Mouse (Mus musculus): ENCODE measurements around the gene Ap4s1. TPM values are rescaled to one million over a fixed set of nuclear protein-coding genes. Genes with fewer than 3 reads are reported as not detected.
A peak's percentile ranks its signal among the peaks of the same experiment; 100 is the strongest.

Ap4s1 gene
- polyA plus RNA-seq, 1 experiment from 2014 or later: 34.9 TPM

DNA sequence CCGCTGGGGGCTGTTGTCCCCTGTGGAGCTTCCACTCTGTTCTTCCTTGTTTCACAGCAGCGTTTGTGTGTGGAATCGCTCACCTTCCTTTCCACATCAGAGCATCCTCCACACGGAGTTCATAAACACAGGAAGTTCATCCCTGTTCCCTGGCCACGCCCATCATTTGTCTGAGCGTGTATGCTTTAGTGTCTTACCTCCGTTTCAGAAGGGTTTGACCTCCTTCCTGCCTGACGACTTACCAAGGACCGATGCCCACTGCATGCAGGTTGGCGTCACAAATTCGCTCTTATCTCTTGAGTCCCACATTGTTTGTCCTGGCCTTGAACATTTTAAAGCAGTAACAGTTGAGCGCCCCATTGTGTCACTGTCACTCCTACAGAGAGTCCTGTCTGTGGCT is 14.9 kb downstream of the Ap4s1 start:
- H3K4me3 ChIP-seq (replicated peaks): no peak overlapping the region
- no peak overlapping the region for H3K27ac ChIP-seq
- H3K9me3 ChIP-seq: peaks cover 3% of the 10 kb centered on the region; the same call in 1 of the 2 replicates
- H3K4me2 ChIP-seq: no peak overlapping the region
- no peaks in the 10 kb centered on the region for H3K36me3 ChIP-seq
- H3K4me1 ChIP-seq (replicated peaks): peaks cover 7% of the 10 kb centered on the region; the same call in 1 of the 2 replicates
- no peak for ATAC-seq (ENCODE audit: insufficient number of reproducible peaks, insufficient read depth, low FRiP score, low TSS enrichment, low read depth)
- H3K9ac ChIP-seq (replicated peaks): no peak overlapping the region
- no peaks in the 10 kb centered on the region for H3K27me3 ChIP-seq
- 79% methylated on average over 12 of the region's 12 CpGs for WGBS

DNA sequence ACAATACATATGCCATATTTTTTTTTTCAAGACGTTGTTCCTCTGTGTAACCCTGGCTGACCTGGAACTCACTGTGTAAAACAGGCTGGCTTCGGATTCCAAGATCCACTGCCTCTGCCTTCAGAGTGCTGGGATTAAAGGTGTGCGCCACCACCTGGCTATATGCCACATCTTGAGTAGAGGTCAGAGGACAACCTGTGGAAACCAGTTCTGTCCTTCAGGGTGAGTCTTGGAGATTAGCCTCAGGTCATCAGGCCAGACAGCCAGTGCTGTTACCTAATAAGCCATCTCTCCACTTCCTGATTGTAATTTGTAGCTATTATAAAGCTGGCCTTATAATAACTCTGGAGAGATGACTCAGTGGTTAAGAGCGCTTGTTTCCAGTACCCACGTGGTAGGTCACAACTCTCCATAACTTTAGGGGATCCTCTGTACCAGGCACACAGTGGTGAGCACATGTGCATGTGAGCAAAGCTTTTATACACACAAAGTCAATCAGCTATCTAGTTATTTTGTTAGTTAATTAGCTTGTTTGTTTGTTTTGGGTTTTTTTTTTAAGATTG is 15.9 kb downstream of the Ap4s1 start:
- 88% methylated on average over 5 of the region's 5 CpGs for WGBS
- Histone ChIP-seq H3K27ac (no peak overlapping the region), H3K4me1 (replicated peaks) (peaks cover 7% of the 10 kb centered on the region; the same call in 1 of the 2 replicates), H3K27me3 (no peaks in the 10 kb centered on the region), H3K9ac (replicated peaks) (no peak overlapping the region), H3K4me2 (no peak overlapping the region), H3K9me3 (peaks cover 3% of the 10 kb centered on the region; the same call in 1 of the 2 replicates), H3K4me3 (replicated peaks) (no peak overlapping the region), H3K36me3 (no peaks in the 10 kb centered on the region)
- no peak for ATAC-seq (ENCODE audit: insufficient number of reproducible peaks, insufficient read depth, low FRiP score, low TSS enrichment, low read depth)

DNA sequence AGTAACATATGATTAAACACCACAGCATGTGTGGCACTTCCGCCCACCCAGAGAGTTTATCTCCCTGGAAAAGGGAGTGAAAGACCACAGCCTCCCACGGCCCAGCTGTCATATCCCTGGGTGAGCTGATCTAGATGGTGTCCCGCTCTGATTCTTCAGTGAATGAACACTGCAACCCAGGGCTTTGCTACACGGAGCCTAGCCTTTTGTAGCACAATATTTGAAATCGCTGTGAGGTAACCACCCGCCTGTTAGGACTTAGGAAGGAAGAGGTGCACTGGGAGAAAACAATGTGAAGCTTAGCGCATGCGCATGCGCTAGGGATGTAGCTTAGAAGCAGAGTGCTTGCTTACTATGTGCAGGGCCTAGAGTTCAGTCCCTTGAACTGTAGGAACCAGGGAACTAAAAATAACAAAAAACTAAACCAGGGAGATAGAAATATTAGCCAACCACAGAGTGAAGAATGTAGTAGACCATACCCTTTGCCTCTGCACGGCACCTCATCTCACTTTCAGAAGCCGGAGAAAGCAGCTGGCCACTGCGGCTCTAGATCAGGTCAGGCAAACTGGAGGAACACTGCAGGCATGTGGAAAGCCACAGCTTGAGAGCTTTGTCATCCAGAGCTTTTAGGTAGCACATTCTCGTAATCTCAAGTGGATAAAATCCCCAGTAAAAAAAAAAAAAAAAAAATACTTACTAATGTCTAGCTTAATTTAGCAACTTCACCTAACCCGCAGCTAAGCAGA is 18.3 kb downstream of the Ap4s1 start:
- Histone ChIP-seq H3K36me3 (no peaks in the 10 kb centered on the region), H3K4me2 (no peak overlapping the region), H3K4me1 (replicated peaks) (0 out of 2 replicates have a peak, but pooled peaks cover 3% of the 10 kb centered on the region), H3K27ac (no peak overlapping the region), H3K9me3 (no peaks in the 10 kb centered on the region), H3K4me3 (replicated peaks) (no peak overlapping the region), H3K27me3 (no peaks in the 10 kb centered on the region), H3K9ac (replicated peaks) (no peak overlapping the region)
- ATAC-seq (ENCODE audit: insufficient number of reproducible peaks, insufficient read depth, low FRiP score, low TSS enrichment, low read depth): no peak
- WGBS: 74% methylated on average over 14 of the region's 14 CpGs

DNA sequence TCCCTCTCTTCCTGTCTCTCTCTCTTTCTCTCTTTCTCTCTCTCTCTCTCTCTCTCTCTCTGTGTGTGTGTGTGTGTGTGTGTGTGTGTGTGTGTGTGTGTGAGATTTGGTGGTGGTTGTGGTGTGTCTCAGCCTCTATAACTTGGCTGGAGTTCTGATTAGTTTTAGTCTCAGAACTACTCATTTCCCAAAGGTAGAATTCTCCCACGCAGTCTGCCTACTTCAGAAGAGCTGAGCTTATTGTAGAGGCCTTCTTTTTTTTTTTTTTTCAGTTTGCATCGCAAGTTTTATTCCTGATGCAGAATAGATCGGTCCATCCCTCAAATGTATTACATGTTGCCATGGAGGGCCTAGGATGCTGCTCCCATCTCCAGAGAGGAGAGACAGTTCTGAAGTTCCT is 18.9 kb downstream of the Ap4s1 start:
- Histone ChIP-seq H3K36me3 (no peaks in the 10 kb centered on the region), H3K4me3 (replicated peaks) (no peak overlapping the region), H3K27ac (no peak overlapping the region), H3K4me1 (replicated peaks) (0 out of 2 replicates have a peak, but pooled peaks cover 3% of the 10 kb centered on the region), H3K4me2 (no peak overlapping the region), H3K9me3 (no peaks in the 10 kb centered on the region), H3K27me3 (no peaks in the 10 kb centered on the region), H3K9ac (replicated peaks) (no peak overlapping the region)
- 68% methylated on average over 3 of the region's 3 CpGs for WGBS
- no peak for ATAC-seq (ENCODE audit: insufficient number of reproducible peaks, insufficient read depth, low FRiP score, low TSS enrichment, low read depth)

DNA sequence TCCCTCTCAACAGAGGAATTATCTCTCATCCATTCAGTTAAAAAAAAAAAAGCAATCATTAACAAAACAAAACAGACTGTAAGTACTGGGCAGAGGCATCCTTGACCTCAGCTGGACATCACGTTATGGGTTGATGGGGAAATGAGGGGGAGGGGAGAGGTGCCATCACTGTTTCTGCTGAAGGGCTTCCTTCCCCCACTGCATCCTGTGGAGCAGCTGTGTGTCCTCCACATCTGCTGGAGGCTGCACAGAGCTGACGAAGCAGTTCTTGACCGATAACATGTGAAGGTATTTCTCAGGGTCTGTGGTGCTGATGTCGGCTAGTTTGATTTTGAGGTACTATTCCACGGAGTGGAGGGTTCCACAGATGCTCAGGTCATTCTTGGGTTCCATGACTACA is 19.3 kb downstream of the Ap4s1 start:
- H3K4me2 ChIP-seq: no peak overlapping the region
- H3K9ac ChIP-seq (replicated peaks): no peak overlapping the region
- no peaks in the 10 kb centered on the region for H3K27me3 ChIP-seq
- 0 out of 2 replicates have a peak, but pooled peaks cover 3% of the 10 kb centered on the region for H3K4me1 ChIP-seq (replicated peaks)
- no peaks in the 10 kb centered on the region for H3K36me3 ChIP-seq
- H3K9me3 ChIP-seq: no peaks in the 10 kb centered on the region
- H3K4me3 ChIP-seq (replicated peaks): no peak overlapping the region
- H3K27ac ChIP-seq: no peak overlapping the region
- 72% methylated on average over 5 of the region's 5 CpGs for WGBS
- no peak for ATAC-seq (ENCODE audit: insufficient number of reproducible peaks, insufficient read depth, low FRiP score, low TSS enrichment, low read depth)

DNA sequence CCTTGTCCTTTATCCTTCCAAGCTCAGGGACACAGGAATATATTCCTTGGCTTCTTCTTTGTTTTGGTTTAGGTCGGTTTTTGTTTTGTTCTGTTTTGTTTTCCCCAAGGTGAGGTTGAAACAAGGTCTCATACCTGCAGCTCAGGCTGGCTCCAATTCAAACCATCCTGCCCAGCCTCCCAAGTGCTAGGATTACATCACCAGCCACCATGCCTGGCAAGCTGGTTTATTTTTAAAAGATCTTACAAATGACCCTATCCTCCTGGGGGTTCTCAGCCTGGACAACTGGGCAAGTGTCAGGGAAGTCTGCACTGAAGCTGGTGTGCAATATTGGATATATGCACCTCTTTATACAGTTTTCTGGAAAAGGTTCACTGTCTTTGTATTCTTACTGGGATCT is 21.9 kb downstream of the Ap4s1 start:
- Histone ChIP-seq H3K9me3 (peaks cover 2% of the 10 kb centered on the region; the same call in 1 of the 2 replicates), H3K27me3 (no peaks in the 10 kb centered on the region), H3K4me2 (no peak overlapping the region), H3K4me3 (replicated peaks) (no peak overlapping the region), H3K36me3 (no peaks in the 10 kb centered on the region), H3K9ac (replicated peaks) (no peak overlapping the region), H3K4me1 (replicated peaks) (0 out of 2 replicates have a peak, but pooled peaks cover 3% of the 10 kb centered on the region), H3K27ac (no peak overlapping the region)
- no peak for ATAC-seq (ENCODE audit: insufficient number of reproducible peaks, insufficient read depth, low FRiP score, low TSS enrichment, low read depth)
- 62% methylated on average over 1 of the region's 1 CpGs for WGBS

DNA sequence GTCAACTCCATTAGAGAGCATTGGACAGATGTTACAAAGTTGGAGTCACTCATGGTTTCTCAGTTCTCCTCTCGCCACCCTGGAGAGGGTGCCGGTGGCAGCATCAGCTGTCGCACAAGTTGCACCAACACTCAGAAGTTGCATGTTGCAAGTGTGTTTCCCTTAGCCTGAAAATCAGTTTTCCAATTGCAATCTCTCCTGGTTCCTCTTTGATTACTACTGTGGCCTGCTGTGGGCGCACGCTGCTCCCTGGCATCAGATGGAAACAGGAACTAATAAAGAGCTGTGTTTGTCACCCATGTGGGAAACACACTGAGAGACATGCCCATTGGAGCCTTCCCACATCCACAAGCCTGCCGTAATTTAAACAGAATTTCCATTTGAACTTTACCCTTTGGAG is 27.8 kb downstream of the Ap4s1 start:
- H3K9me3 ChIP-seq: peaks cover 5% of the 10 kb centered on the region; the same call in 1 of the 2 replicates
- no peak for ATAC-seq (ENCODE audit: insufficient number of reproducible peaks, insufficient read depth, low FRiP score, low TSS enrichment, low read depth)
- H3K27me3 ChIP-seq: no peaks in the 10 kb centered on the region
- no peak overlapping the region for H3K9ac ChIP-seq (replicated peaks)
- H3K4me3 ChIP-seq (replicated peaks): no peak overlapping the region
- 91% methylated on average over 6 of the region's 6 CpGs for WGBS
- H3K36me3 ChIP-seq: peaks cover 3% of the 10 kb centered on the region; the same call in 1 of the 2 replicates
- no peak overlapping the region for H3K27ac ChIP-seq
- no peaks in the 10 kb centered on the region for H3K4me1 ChIP-seq (replicated peaks)
- H3K4me2 ChIP-seq: no peak overlapping the region

DNA sequence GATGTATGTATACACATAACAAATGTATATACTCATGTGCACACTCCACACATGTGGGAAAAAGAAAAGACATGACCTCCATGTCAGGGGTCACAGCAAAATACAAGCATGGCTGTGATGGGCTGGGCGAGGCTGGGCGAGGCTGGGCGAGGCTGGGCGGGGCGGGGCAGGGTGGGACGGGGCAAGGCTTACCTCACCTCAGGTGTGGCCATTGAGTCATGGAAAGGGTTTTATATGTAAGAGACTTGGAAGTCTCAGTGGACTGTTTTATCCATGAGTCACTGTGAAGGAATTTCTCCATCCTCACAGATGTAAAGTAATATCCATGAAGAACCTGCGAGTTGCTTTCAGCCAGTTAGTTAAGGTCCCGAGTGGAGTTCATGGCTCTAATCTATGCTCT is 31.0 kb downstream of the Ap4s1 start:
- Histone ChIP-seq H3K4me1 (replicated peaks) (no peaks in the 10 kb centered on the region), H3K9ac (replicated peaks) (no peak overlapping the region), H3K4me3 (replicated peaks) (no peak overlapping the region), H3K36me3 (peaks cover 6% of the 10 kb centered on the region; the same call in 1 of the 2 replicates), H3K9me3 (peaks cover 5% of the 10 kb centered on the region; the same call in 1 of the 2 replicates), H3K27me3 (no peaks in the 10 kb centered on the region), H3K4me2 (no peak overlapping the region), H3K27ac (no peak overlapping the region)
- 89% methylated on average over 8 of the region's 8 CpGs for WGBS
- no peak for ATAC-seq (ENCODE audit: insufficient number of reproducible peaks, insufficient read depth, low FRiP score, low TSS enrichment, low read depth)

DNA sequence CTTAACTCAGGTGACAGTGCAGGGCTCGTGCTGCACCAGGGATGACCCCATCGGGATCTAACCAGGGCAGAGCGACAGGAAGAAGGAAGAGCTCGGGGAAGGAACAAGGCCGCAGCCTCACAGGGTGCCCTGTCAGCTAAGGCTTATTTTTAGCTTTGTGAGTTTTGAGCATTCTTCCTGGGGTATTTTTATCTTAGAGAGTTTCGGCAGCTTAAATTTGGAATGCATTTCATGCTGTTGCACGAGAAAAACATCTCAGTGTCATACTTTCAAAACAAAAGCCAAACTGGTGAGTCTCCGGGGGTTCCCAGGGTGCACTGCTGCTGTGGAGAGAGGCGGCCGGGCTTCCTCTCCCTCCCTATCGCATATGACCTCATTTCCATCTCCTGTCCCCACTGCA is 38.2 kb downstream of the Ap4s1 start:
- ATAC-seq (ENCODE audit: insufficient number of reproducible peaks, insufficient read depth, low FRiP score, low TSS enrichment, low read depth): no peak
- H3K27ac ChIP-seq: no peak overlapping the region
- H3K4me3 ChIP-seq (replicated peaks): no peak overlapping the region
- WGBS: 81% methylated on average over 11 of the region's 11 CpGs
- H3K4me2 ChIP-seq: no peak overlapping the region
- H3K9me3 ChIP-seq: no peaks in the 10 kb centered on the region
- H3K27me3 ChIP-seq: no peaks in the 10 kb centered on the region
- no peak overlapping the region for H3K9ac ChIP-seq (replicated peaks)
- 0 out of 2 replicates have a peak, but pooled peaks cover 4% of the 10 kb centered on the region for H3K36me3 ChIP-seq
- no peaks in the 10 kb centered on the region for H3K4me1 ChIP-seq (replicated peaks)

DNA sequence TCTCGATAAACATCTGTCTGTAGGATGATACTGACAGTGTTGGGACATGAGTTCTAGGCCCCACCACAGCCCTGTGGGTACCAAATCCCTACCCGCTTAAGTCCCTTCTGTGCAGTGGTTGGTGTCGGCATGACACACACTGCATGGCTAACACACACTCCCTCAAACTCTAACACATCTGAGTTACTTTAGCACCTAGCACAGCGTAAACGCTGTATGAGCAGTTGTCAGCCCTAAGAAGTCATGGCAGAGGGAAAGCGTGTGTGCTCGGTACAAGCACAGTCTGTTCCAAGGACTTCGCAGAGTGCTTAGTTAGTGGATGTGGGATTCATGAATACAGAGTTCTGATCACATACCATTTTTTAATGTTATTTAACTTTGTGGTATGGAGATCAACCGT is 39.0 kb downstream of the Ap4s1 start:
- no peak for ATAC-seq (ENCODE audit: insufficient number of reproducible peaks, insufficient read depth, low FRiP score, low TSS enrichment, low read depth)
- Histone ChIP-seq H3K4me1 (replicated peaks) (no peaks in the 10 kb centered on the region), H3K27ac (no peak overlapping the region), H3K4me3 (replicated peaks) (no peak overlapping the region), H3K9ac (replicated peaks) (no peak overlapping the region), H3K36me3 (0 out of 2 replicates have a peak, but pooled peaks cover 4% of the 10 kb centered on the region), H3K27me3 (no peaks in the 10 kb centered on the region), H3K4me2 (no peak overlapping the region), H3K9me3 (no peaks in the 10 kb centered on the region)
- WGBS: 89% methylated on average over 9 of the region's 9 CpGs

DNA sequence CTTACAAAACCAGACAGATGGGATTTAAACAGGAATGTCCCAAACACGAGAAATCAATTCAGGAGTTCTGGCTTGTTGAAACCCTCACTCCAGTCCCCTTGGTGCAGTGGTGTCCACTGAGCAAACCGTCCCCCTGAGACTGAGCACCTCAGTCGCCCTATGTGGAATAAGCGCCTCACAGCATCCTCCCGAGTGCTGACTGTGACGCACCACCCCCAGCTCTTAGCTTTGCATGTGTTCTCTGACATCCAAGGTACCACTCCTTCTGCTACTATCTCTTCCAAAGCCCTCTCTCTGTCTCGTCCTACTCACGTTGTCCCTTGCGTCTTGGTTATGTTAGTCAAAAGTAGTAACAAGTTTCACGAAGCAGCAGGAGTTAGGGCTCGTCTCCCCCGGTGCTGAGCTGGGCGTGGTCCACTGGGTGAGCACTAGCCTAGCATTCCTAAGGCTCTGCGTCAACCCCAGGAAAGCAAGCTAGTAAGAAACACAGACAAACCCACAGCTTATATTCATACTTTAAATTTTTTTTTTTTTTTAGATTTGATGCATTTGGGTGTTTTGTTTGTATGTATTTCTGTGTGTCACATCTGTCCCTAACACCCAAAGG is 43.9 kb downstream of the Ap4s1 start:
- no peak overlapping the region for H3K4me2 ChIP-seq
- H3K9me3 ChIP-seq: no peaks in the 10 kb centered on the region
- H3K36me3 ChIP-seq: 0 out of 2 replicates have a peak, but pooled peaks cover 4% of the 10 kb centered on the region
- 81% methylated on average over 14 of the region's 14 CpGs for WGBS
- 0 out of 2 replicates have a peak, but pooled peaks cover 5% of the 10 kb centered on the region for H3K4me1 ChIP-seq (replicated peaks)
- H3K9ac ChIP-seq (replicated peaks): no peak overlapping the region
- H3K4me3 ChIP-seq (replicated peaks): no peak overlapping the region
- ATAC-seq (ENCODE audit: insufficient number of reproducible peaks, insufficient read depth, low FRiP score, low TSS enrichment, low read depth): no peak
- no peaks in the 10 kb centered on the region for H3K27me3 ChIP-seq
- H3K27ac ChIP-seq: 0 out of 2 replicates have a peak overlapping the region, but pooled peaks have one; percentile 12

All from limb, embryonic 12.5 days (tissue).